Mouse (Mus musculus) spleen, adult 2 months (tissue): Measurements from ENCODE around the gene Tnfrsf1a.

Experiments
- CTCF ChIP-seq: fragments of 200-500 bp; IDR thresholded peaks from 2 replicates; pipeline ENCODE4 v1.5.1; 2011; ENCODE audit warnings: mild to moderate bottlenecking, inconsistent platforms; ENCODE audit not compliant: insufficient read depth, insufficient read length, insufficient replicate concordance; ENCODE audit errors: extremely low read depth
- POLR2A ChIP-seq: fragments of 200-500 bp; IDR thresholded peaks from 2 replicates; pipeline ENCODE4 v1.6.1; 2011; ENCODE audit warnings: low read depth, low read length, inconsistent platforms

- TF ChIP-seq CTCF (peak; percentile 44; the same call in 1 of the 2 replicates), POLR2A (no peak)
Observed at GRCm38 (mm10) chr6:125328243-125328642, 20.9 kb upstream of the Tnfrsf1a start.
